Mouse (Mus musculus): ENCODE measurements around the gene Med10.

- no peak for TF ChIP-seq POLR2A (IDR thresholded peaks at IDR 0.05; ENCODE audit: low read depth, low read length)
- no peak for TF ChIP-seq CTCF (conservative IDR thresholded peaks at IDR 0.05; ENCODE audit: insufficient read depth, insufficient read length, low read depth, low read length)
Observed at GRCm38 (mm10) chr13:69791814-69792213, 10.4 kb upstream of the Med10 start.
